Mouse (Mus musculus) right cerebral cortex, postnatal 10 days (tissue): ENCODE results near the gene Cspg4.
"Not testable (repeated sequence)": the region's sequence is repeated elsewhere in the genome, so short reads cannot be mapped to it uniquely, and the experiment has no call there.

ENCODE experiments used
- DNase-seq, 2 experiments: peaks; one replicate each; pipeline ENCODE4 v3.0.0; 2021; ENCODE audit warnings: low spot score in 2 of 2

Gene Cspg4

DNA sequence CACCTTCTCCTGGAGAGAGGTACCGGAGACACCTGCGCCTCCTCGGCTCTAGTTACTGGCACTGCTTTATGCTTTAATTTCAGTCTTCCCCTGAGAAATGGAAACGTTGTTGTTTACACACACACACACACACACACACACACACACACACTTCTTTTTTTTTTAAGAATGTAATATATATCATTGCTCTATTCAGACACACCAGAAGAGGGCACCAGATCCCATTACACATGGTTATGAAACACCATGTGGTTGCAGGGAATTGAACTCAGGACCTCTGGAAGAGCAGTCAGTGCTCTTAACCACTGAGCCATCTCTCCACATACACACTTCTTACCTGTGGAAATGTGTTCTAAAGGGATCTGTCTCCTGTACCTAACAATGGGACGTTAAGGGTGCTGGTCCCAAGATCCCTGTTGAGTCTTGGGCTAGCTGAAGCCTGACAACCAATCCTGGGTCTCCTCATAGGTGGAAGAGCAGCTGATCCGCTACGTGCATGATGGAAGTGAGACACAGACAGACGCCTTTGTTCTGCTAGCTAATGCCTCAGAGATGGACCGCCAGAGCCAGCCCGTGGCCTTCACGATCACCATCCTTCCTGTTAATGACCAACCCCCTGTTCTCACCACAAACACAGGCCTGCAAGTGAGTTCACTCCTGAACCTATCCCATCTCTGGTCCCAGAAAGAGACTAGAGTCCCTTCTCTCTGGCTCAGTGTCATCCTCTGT, 25.9 kb downstream of the Cspg4 start:
- peak; percentile 20 to 39 for DNase-seq

DNA sequence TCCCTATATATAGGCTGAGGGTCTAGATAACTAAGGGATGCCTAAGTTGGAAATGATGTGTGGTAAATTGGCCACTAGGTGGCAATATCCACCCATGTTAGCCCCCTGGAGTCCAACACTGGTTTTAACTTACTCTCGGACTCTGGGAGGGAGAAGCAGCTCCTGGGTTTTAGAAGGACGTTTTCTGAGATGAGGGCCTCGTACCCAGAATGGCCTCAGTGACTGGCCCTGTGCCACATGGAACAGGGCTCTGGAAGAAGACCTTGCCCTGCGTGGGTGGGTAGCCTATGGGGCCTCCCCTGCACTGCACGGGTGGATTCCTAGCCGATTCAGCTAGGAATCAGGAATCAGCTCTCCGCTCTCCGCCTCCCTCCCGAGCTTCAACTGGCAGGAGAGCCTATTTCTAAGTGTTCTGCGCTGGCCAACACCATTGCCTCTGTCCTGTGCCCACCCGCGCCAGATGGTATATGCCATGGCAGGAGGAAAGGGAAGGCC, 26.7 kb downstream of the Cspg4 start:
- DNase-seq, result peak; percentile 83 to 88

DNA sequence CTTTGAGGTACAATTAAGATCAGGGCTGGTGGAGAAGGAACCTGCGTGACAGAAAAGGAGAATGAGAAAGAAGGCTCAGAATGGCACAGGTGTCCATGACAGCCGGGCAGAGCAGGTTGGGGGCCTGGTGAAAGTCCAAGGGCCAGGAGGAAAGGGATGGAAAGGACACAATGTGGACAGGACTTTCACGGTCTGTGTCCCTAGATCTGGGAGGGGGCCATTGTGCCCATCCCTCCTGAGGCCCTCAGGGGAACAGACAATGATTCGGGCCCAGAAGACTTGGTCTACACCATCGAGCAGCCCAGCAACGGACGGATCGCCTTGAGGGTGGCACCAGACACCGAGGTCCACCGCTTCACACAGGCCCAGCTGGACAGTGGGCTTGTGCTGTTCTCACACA, 27.3 kb downstream of the Cspg4 start:
- no peak for DNase-seq

- DNase-seq, result no peak
Observed at GRCm38 (mm10) chr9:56893313-56893712, 28.5 kb downstream of the Cspg4 start.

DNA sequence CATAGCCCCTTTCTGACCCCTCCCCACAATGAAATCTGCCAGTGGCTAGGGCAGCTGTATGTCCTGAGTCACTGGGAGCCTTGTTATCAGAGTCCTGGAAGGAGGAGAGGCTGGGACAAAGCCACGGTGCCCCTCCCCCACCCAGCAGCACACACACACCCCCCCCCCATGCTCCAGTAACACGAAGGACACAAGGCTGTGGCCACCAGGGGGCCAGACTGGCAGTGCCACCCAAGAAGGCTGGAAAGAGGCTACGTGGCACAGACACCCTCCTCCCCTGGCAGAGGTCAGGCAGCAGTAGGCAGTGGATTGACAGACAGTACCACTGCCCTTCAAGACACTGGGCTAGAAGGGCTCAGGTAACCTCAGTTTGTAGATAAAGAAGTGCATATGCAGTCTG, 29.2 kb downstream of the Cspg4 start:
- DNase-seq, result peak in 1 of 2 experiments; percentile 60

DNA sequence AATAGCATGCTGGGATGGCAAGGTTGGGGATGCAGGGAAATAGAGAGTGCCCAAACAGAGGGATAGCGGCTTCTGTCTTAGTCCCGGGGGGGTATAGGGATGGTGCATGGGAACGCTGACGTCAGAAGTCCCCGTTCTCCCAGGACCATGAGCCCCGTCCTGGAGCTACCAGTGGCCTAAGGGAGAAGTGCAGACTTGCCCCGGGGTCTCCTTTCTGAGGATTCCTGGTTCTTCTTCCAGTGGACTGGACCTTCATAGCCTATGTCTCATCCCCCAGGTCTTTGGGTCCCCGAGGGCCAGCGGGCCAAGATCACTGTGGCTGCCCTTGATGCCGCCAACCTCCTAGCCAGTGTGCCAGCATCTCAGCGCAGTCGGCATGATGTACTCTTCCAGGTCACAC, 31.9 kb downstream of the Cspg4 start:
- no peak for DNase-seq

DNA sequence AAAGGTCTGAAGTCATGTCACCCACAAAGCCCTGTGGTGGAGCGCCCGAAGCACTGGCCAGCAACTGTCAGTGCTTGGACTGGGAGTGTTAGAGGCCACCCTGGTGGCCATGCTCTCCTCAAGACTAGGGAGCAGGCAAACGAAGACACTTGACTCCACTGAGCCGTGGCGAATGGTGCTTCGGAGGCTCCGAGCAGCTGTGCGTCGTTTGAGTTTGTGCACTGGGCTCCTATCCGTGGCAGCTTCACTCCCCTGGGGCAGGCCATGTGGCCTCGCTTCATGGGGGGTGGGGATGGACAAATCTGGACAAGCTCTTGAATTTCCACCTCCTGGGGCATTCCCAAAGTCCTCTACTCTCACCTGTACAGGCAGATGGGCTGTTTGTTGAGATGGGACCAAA, 34.6 kb downstream of the Cspg4 start:
- DNase-seq, result no peak

DNA sequence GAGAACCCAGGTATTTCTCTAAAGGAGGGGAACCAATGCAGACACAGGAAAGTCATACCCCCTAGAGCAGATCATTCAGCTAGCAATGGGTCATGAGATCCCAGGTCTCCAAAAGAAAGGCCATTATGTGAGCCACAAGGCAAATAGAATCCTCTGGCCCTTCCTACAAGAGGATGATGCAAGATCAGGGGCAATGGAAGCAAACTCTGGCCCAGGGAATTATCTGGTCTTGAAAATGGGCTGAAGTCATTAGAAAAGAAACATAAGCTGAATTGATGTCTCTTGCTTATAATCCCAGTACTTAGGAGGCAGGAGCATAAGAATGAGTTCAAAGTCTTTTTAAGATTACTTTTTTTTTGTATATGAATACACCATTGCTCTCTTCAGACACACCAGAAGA, 35.2 kb downstream of the Cspg4 start:
- DNase-seq, result no peak

- no peak for DNase-seq
Observed at GRCm38 (mm10) chr9:56900571-56900970, 35.7 kb downstream of the Cspg4 start.

DNA sequence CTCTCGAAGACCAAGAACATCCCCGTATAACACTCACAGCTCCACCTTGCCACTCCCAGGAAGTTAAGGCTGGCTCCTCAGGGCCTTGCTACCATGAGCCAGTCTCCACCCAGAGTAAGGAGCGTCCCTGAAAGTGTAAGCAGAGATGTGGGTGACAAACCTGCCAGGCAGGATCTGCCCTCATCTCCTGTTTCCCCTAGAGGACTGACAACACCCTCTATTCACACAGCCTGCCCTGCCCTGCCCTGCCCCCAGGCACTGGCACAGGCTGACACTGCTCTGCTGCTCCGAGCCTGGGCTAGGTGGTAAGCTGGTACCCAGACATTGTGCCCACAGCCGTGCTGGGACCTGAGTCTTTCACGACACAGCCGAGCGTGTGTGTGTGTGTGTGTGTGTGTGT, 36.4 kb downstream of the Cspg4 start:
- DNase-seq, result no peak

- no peak for DNase-seq
Observed at GRCm38 (mm10) chr9:56903662-56904061, 38.8 kb downstream of the Cspg4 start.

DNA sequence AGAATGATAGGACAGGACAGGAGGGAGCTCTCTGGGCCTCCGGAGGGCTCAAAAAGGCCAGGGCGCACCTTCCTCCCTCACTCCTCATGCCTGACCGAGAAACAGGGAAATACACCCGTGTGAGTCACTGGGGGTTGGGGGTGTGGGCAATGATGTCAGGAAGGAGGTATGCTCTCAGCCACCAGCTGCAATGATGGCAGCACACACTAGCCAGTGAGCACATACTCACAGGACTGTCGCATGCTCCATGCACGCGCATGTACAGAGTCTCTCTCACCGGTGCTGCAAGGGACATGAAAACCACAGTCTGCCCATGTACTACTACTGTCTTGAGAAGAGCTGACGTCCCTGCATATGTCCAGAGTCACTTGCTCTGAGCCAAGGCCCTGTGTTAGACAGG, 42.7 kb downstream of the Cspg4 start:
- no peak for DNase-seq

- not testable (repeated sequence) for DNase-seq
Observed at GRCm38 (mm10) chr9:56909991-56910390, 45.2 kb downstream of the Cspg4 start.

- no peak for DNase-seq
Observed at GRCm38 (mm10) chr9:56911017-56911416, 46.2 kb downstream of the Cspg4 start.

DNA sequence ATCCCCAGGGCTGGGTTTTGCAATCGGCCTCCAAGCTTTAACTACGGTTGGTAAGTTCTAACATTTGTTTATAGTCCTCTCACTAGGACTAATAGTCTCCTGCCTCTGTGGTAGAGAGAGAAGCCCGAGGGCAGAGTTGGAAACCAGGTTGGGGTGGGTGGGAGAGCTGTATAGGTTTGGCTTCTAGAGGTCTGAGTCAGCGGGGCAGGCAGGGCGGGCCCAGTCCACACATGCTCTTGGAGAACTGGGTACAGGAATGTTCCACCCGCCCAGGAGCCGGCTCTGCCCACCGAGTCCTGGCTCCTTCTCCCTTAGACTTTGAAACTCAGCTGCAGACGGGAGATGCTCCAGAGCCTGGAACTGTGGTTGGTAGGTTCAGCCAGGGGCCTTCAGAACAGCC, 49.2 kb downstream of the Cspg4 start:
- DNase-seq, result no peak

GRCm38 (mm10) chr9:56915116-56915515, 50.3 kb downstream of the Cspg4 start:
- DNase-seq, result no peak

DNA sequence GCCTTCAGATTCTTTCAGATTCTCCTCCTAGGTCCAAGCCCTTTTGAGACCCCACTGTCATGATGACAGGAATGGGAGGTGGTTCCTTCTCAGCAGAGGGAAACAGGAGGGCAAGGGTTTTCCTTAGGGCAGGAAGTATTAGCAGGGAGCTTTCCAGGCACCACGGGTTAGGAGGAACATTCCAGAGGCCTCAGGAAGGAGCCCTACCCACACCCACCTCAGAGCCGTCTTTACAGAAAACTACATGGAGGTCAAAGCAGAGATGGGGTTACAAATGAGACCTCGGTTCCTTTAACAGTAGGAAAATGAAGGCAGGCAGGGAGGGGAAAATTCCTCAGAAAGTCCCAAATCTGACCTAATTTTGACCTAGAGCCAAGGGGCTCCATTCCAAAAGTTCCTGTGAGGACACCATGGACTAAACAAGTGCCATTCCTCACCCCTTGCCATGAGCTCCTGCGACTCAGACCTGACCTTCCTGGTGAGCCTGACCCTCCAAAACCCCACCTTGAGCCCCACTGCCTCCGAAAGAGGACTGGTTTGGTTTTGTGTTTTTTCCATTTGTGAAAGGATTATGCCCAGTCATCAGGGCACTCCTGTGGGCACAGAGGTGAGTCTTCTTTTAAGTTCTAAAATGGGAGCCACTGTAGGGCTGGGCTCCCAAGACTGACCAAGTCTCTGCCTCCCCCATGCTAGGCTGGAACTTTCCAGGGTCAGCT, 51.0 kb downstream of the Cspg4 start:
- DNase-seq, result no peak

GRCm38 (mm10) chr9:56917131-56917530, 52.3 kb downstream of the Cspg4 start:
- no peak for DNase-seq

DNA sequence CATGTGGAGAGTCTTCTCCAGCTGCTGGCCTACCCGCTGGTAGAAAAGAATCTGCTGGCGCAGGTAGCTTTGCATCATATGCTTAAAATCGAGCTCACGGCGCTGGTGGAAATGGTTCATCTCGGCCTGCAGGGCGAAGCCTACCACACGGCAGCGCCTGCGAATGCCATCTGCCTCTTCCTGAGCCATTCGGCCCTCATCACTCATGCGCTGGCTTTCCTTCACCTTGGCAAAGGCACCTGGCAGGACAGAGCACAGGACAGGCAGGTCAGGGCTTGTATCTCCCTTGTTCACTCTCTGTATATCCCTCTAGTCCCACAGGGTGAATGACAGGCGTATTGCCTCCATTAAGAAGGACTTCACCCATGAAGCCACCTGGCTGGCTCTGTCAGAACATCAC, 53.6 kb downstream of the Cspg4 start:
- DNase-seq, result no peak

DNA sequence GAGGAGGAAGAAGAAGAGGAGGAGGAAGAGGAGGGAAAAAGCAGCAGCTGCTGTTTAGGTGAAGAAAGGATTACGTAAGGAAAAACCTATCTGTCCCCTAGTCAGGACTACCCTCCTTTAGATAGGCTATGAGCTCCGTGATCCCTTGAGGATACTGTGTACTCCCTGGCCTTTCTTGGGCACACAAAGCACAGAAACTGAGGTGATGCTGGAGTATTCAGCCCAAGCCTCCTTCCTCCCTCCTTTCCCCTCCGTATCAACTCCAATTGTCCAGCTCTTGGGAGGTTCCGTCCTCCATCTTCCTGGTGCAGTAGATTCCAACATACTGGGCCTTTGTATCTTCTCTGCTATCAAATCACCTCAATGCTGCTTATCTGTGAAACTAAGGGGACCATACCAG, 57.9 kb downstream of the Cspg4 start:
- no peak for DNase-seq

DNA sequence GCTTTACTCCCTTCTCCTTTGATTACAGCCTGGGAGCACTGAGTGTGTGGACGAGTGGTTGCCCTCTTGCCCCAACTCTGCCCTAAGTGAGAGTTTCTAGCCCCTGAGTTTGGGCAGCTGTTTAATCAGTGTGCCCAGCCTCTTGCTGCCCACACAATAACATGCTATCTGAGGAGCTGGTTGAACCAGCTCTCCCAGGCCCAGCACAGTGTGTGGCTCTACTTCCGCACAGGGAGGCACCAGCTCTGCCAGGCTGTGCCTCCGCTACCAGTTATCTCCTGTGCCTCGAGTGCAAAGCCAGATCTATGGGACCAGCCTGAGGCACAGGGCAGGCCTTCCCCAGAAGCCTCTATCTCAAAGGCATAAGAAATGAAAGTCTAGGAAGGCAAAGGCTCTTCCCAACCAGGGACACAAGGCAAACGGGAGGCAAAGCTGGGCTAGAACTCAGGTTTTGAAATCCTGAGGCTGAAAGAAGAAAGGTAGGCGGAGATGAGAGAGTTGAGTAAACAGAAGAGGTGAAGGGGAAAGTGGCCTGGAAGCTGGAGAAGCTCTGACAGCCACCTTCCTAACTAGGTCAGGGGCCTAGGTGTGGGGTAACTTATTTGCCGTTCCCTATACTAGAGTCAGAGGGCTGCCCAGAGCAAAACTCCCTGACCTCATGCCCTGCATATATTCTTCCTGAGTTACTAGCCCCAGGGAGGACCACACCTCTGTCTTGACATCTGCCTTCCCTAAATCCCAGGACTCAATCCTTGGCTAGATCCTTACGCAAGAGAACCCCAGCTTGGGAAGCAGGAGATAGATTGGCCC, 59.2 kb downstream of the Cspg4 start:
- DNase-seq, result no peak

DNA sequence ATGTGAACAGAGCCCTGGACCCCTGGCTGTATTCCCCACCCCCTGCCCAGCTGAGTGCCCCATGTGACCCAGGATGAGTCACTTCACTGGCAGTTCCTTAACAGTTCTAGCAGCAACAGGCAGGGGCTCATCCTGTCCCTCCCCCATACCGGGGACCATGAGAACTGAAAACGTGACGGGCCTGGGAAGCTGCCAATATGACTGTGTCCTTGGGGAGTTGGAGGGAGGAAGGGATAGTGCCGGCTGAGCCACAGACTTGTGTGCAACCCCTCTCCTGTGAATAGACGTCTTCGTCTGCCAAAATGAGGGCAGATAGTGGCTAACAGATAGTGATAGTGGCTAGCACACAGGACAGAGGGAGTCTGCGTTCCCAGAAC, 59.8 kb downstream of the Cspg4 start:
- DNase-seq, result peak; percentile 58 to 60
